Mouse (Mus musculus): ENCODE measurements at regions not wholly inside any gene's neighbourhood (a gene's known extent, or its start where the extent isn't known, plus 50 kb on each side); places are given as distances from the start of the nearest gene placed in this dataset.

- Histone ChIP-seq H3K4me3 (ENCODE audit: low read depth, low read length) (no peak overlapping the region), H3K4me1 (ENCODE audit: control insufficient read depth, insufficient read depth, low read length) (no peaks in the 10 kb centered on the region), H3K4me2 (ENCODE audit: low read depth, low read length) (no peak overlapping the region), H3K27me3 (replicated peaks; ENCODE audit: control insufficient read depth, insufficient read depth, low read length) (no peaks in the 10 kb centered on the region), H3K9ac (ENCODE audit: low read depth, low read length) (no peak overlapping the region), H3K36me3 (ENCODE audit: control insufficient read depth, insufficient read depth, low read length) (no peaks in the 10 kb centered on the region), H3K9me3 (ENCODE audit: control insufficient read depth, low read length) (no peaks in the 10 kb centered on the region), H3K27ac (replicated peaks; ENCODE audit: low read depth, low read length) (no peak overlapping the region)
- ATAC-seq (ENCODE audit: low read depth) = no peak
- DNase-seq (ENCODE audit: low spot score) = no peak
- 96% methylated on average over 1 of the region's 1 CpGs for WGBS
Observed at GRCm38 (mm10) chr17:15214157-15214685, 162.5 kb downstream of the Dll1 start.

- Histone ChIP-seq H3K4me2 (ENCODE audit: low read depth, low read length) (peak overlapping the region; percentile 66), H3K9ac (ENCODE audit: low read depth, low read length) (no peak overlapping the region), H3K27me3 (replicated peaks; ENCODE audit: control insufficient read depth, insufficient read depth, low read length) (no peaks in the 10 kb centered on the region), H3K9me3 (ENCODE audit: control insufficient read depth, low read length) (no peaks in the 10 kb centered on the region), H3K36me3 (ENCODE audit: control insufficient read depth, insufficient read depth, low read length) (no peaks in the 10 kb centered on the region), H3K27ac (replicated peaks; ENCODE audit: low read depth, low read length) (no peak overlapping the region), H3K4me3 (ENCODE audit: low read depth, low read length) (no peak overlapping the region), H3K4me1 (ENCODE audit: control insufficient read depth, insufficient read depth, low read length) (peaks cover 18% of the 10 kb centered on the region)
- DNase-seq (ENCODE audit: low spot score) (no peak), ATAC-seq (ENCODE audit: low read depth) (no peak)
- WGBS = 41% methylated on average over 3 of the region's 3 CpGs
Observed at GRCm38 (mm10) chr17:15208808-15209173, 167.5 kb upstream of the Gm3448 start.

GRCm38 (mm10) chr17:15208030-15208807 is 166.9 kb upstream of the Gm3448 start:
- 5% methylated on average over 19 of the region's 19 CpGs for WGBS
- Histone ChIP-seq H3K9ac (ENCODE audit: low read depth, low read length) (peak overlapping the region; percentile 43), H3K4me2 (ENCODE audit: low read depth, low read length) (peak overlapping the region; percentile 66), H3K27me3 (replicated peaks; ENCODE audit: control insufficient read depth, insufficient read depth, low read length) (no peaks in the 10 kb centered on the region), H3K4me3 (ENCODE audit: low read depth, low read length) (peak overlapping the region; percentile 28), H3K9me3 (ENCODE audit: control insufficient read depth, low read length) (no peaks in the 10 kb centered on the region), H3K4me1 (ENCODE audit: control insufficient read depth, insufficient read depth, low read length) (peaks cover 18% of the 10 kb centered on the region), H3K36me3 (ENCODE audit: control insufficient read depth, insufficient read depth, low read length) (no peaks in the 10 kb centered on the region), H3K27ac (replicated peaks; ENCODE audit: low read depth, low read length) (peak overlapping the region; percentile 22; the same call in 1 of the 2 replicates)
- DNase-seq (ENCODE audit: low spot score) (peak; percentile 88), ATAC-seq (ENCODE audit: low read depth) (peak; percentile 80)

GRCm38 (mm10) chr17:15207182-15208029 is 166.1 kb upstream of the Gm3448 start:
- Histone ChIP-seq H3K4me1 (ENCODE audit: control insufficient read depth, insufficient read depth, low read length) (peaks cover 18% of the 10 kb centered on the region), H3K4me2 (ENCODE audit: low read depth, low read length) (peak overlapping the region; percentile 66), H3K9ac (ENCODE audit: low read depth, low read length) (peak overlapping the region; percentile 43), H3K27me3 (replicated peaks; ENCODE audit: control insufficient read depth, insufficient read depth, low read length) (no peaks in the 10 kb centered on the region), H3K4me3 (ENCODE audit: low read depth, low read length) (peak overlapping the region; percentile 28), H3K27ac (replicated peaks; ENCODE audit: low read depth, low read length) (peak overlapping the region; percentile 11), H3K36me3 (ENCODE audit: control insufficient read depth, insufficient read depth, low read length) (no peaks in the 10 kb centered on the region), H3K9me3 (ENCODE audit: control insufficient read depth, low read length) (no peaks in the 10 kb centered on the region)
- DNase-seq (ENCODE audit: low spot score) (peak; percentile 48), ATAC-seq (ENCODE audit: low read depth) (peak; percentile 45)
- WGBS = 17% methylated on average over 24 of the region's 24 CpGs

- peaks cover 18% of the 10 kb centered on the region for H3K4me1 ChIP-seq (ENCODE audit: control insufficient read depth, insufficient read depth, low read length)
- H3K27ac ChIP-seq (replicated peaks; ENCODE audit: low read depth, low read length) = no peak overlapping the region
- 73% methylated on average over 4 of the region's 4 CpGs for WGBS
- H3K27me3 ChIP-seq (replicated peaks; ENCODE audit: control insufficient read depth, insufficient read depth, low read length) = no peaks in the 10 kb centered on the region
- DNase-seq (ENCODE audit: low spot score) (no peak), ATAC-seq (ENCODE audit: low read depth) (no peak)
- H3K4me3 ChIP-seq (ENCODE audit: low read depth, low read length) = no peak overlapping the region
- no peak overlapping the region for H3K4me2 ChIP-seq (ENCODE audit: low read depth, low read length)
- no peaks in the 10 kb centered on the region for H3K36me3 ChIP-seq (ENCODE audit: control insufficient read depth, insufficient read depth, low read length)
- H3K9ac ChIP-seq (ENCODE audit: low read depth, low read length) = no peak overlapping the region
- no peaks in the 10 kb centered on the region for H3K9me3 ChIP-seq (ENCODE audit: control insufficient read depth, low read length)
Observed at GRCm38 (mm10) chr17:15205799-15206198, 164.5 kb upstream of the Gm3448 start.

GRCm38 (mm10) chr17:15204524-15204923 is 163.2 kb upstream of the Gm3448 start:
- no peak overlapping the region for H3K4me3 ChIP-seq (ENCODE audit: low read depth, low read length)
- no peak; the same call in 1 of the 2 replicates for ATAC-seq (ENCODE audit: low read depth)
- no peak overlapping the region for H3K9ac ChIP-seq (ENCODE audit: low read depth, low read length)
- 35% methylated on average over 1 of the region's 1 CpGs for WGBS
- no peak overlapping the region for H3K27ac ChIP-seq (replicated peaks; ENCODE audit: low read depth, low read length)
- H3K4me2 ChIP-seq (ENCODE audit: low read depth, low read length) = no peak overlapping the region
- H3K27me3 ChIP-seq (replicated peaks; ENCODE audit: control insufficient read depth, insufficient read depth, low read length) = no peaks in the 10 kb centered on the region
- no peaks in the 10 kb centered on the region for H3K9me3 ChIP-seq (ENCODE audit: control insufficient read depth, low read length)
- DNase-seq (ENCODE audit: low spot score) = peak; percentile 64
- H3K4me1 ChIP-seq (ENCODE audit: control insufficient read depth, insufficient read depth, low read length) = peaks cover 18% of the 10 kb centered on the region
- H3K36me3 ChIP-seq (ENCODE audit: control insufficient read depth, insufficient read depth, low read length) = no peaks in the 10 kb centered on the region

- Histone ChIP-seq H3K36me3 (ENCODE audit: control insufficient read depth, insufficient read depth, low read length) (no peaks in the 10 kb centered on the region), H3K4me3 (ENCODE audit: low read depth, low read length) (no peak overlapping the region), H3K4me2 (ENCODE audit: low read depth, low read length) (no peak overlapping the region), H3K9ac (ENCODE audit: low read depth, low read length) (no peak overlapping the region), H3K27me3 (replicated peaks; ENCODE audit: control insufficient read depth, insufficient read depth, low read length) (no peaks in the 10 kb centered on the region), H3K27ac (replicated peaks; ENCODE audit: low read depth, low read length) (no peak overlapping the region), H3K9me3 (ENCODE audit: control insufficient read depth, low read length) (no peaks in the 10 kb centered on the region), H3K4me1 (ENCODE audit: control insufficient read depth, insufficient read depth, low read length) (peaks cover 8% of the 10 kb centered on the region)
- 37% methylated on average over 3 of the region's 3 CpGs for WGBS
- DNase-seq (ENCODE audit: low spot score) (no peak), ATAC-seq (ENCODE audit: low read depth) (no peak)
Observed at GRCm38 (mm10) chr17:15199235-15199634, 157.9 kb upstream of the Gm3448 start.

GRCm38 (mm10) chr17:15197361-15197760 is 156.0 kb upstream of the Gm3448 start:
- no peak overlapping the region for H3K4me3 ChIP-seq (ENCODE audit: low read depth, low read length)
- no peaks in the 10 kb centered on the region for H3K9me3 ChIP-seq (ENCODE audit: control insufficient read depth, low read length)
- H3K4me1 ChIP-seq (ENCODE audit: control insufficient read depth, insufficient read depth, low read length) = peaks cover 8% of the 10 kb centered on the region
- no peak overlapping the region for H3K9ac ChIP-seq (ENCODE audit: low read depth, low read length)
- H3K27ac ChIP-seq (replicated peaks; ENCODE audit: low read depth, low read length) = no peak overlapping the region
- DNase-seq (ENCODE audit: low spot score) = no peak
- ATAC-seq (ENCODE audit: low read depth) = no peak
- no peak overlapping the region for H3K4me2 ChIP-seq (ENCODE audit: low read depth, low read length)
- H3K36me3 ChIP-seq (ENCODE audit: control insufficient read depth, insufficient read depth, low read length) = no peaks in the 10 kb centered on the region
- 84% methylated on average over 6 of the region's 6 CpGs for WGBS
- no peaks in the 10 kb centered on the region for H3K27me3 ChIP-seq (replicated peaks; ENCODE audit: control insufficient read depth, insufficient read depth, low read length)

Measured in embryonic facial prominence, embryonic 14.5 days (tissue).